Mouse (Mus musculus): ENCODE measurements around the gene Lars2. TPM values are rescaled to one million over a fixed set of nuclear protein-coding genes. Genes with fewer than 3 reads are reported as not detected.

Gene Lars2
- polyA plus RNA-seq, 1 experiment from 2014 or later, result 1,252 TPM

DNA sequence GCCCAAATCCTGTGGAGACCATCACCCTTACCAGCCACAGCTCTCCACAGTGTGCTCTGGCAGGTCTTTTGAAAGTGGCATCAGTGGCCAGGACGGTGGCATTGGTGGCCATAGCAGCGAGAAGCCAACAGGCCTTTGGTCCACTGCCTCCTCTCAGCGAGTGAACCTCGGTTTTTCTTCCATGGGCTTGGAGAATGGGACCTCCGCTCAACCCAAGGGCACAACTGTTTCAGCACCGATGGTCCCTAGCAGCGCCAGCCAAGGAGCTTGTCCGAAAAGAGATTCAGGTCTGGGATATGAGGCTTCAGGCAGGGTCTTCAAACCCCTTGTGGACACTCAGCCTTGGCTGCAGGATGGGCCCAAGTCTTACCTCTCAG, 113.1 kb downstream of the Lars2 start:
- Histone ChIP-seq H3K27ac (replicated peaks) (peak overlapping the region; percentile 92; the same call in 1 of the 2 replicates), H3K4me2 (replicated peaks; ENCODE audit: low read depth) (peak overlapping the region; percentile 92), H3K4me1 (replicated peaks; ENCODE audit: control insufficient read depth, insufficient read depth) (peaks cover 27% of the 10 kb centered on the region)

DNA sequence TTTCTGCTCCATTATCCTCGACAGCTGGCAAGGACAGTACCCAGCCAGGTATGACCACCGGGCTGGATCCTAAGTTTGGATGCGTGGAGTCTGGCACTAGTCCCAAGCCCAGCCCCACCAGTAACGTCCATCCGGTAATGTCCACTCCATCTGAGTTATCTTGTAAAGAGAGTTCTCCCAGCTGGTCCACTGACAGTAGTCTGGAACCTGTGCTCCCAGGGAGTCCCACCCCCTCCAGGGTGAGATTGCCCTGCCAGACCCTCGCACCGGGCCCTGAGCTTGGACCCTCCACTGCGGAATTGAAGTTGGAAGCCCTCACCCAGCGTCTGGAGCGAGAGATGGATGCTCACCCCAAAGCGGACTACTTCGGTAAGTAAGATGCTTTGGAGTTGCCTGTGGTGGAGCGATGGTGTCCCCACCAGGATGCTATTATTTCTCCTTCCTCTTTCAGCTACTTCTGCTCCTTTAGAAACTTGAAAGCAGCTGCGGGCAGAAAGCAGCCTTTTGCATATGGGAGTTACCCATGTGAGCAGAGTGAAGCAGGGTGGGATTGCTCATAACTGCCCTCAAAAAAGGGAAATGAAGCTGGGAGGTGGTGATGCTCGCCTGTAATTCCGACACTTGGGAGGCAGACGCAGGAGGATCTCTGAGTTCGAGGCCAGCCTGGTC, 113.7 kb downstream of the Lars2 start:
- 0 out of 2 replicates have a peak, but pooled peaks cover under 1% of the 10 kb centered on the region for H3K36me3 ChIP-seq (ENCODE audit: control insufficient read depth, insufficient read depth, low read length)
- H3K4me1 ChIP-seq (replicated peaks; ENCODE audit: control insufficient read depth, insufficient read depth), result peaks cover 27% of the 10 kb centered on the region
- H3K9ac ChIP-seq (ENCODE audit: low read length), result peak overlapping the region; percentile 78
- H3K27ac ChIP-seq (replicated peaks), result 0 out of 2 replicates have a peak overlapping the region, but pooled peaks have one; percentile 30
- H3K4me2 ChIP-seq (replicated peaks; ENCODE audit: low read depth), result peak overlapping the region; percentile 92
- 44% methylated on average over 18 of the region's 18 CpGs for WGBS
- peak overlapping the region; percentile 68 for H3K4me3 ChIP-seq (ENCODE audit: low read depth, low read length)
- no peak for TF ChIP-seq CTCF (IDR thresholded peaks at IDR 0.05; ENCODE audit: low read depth)
- TF ChIP-seq EP300 (optimal IDR thresholded peaks at IDR 0.05), result no peak
- ATAC-seq (ENCODE audit: low FRiP score, low TSS enrichment), result no peak
- no peak for DNase-seq (ENCODE audit: low spot score)
- no peaks in the 10 kb centered on the region for H3K9me3 ChIP-seq (ENCODE audit: control insufficient read depth, low read length)
- H3K27me3 ChIP-seq (ENCODE audit: control insufficient read depth, insufficient read depth, low read length), result no peaks in the 10 kb centered on the region

More for the DNA sequence above, 113.1 kb downstream of the Lars2 start:
- ATAC-seq (ENCODE audit: low FRiP score, low TSS enrichment) (no peak), DNase-seq (ENCODE audit: low spot score) (no peak)
- WGBS, result 76% methylated on average over 8 of the region's 8 CpGs
- H3K4me3 ChIP-seq (ENCODE audit: low read depth, low read length), result peak overlapping the region; percentile 68
- TF ChIP-seq EP300 (optimal IDR thresholded peaks at IDR 0.05) (no peak), CTCF (IDR thresholded peaks at IDR 0.05; ENCODE audit: low read depth) (no peak)
- H3K9me3 ChIP-seq (ENCODE audit: control insufficient read depth, low read length), result no peaks in the 10 kb centered on the region
- no peaks in the 10 kb centered on the region for H3K27me3 ChIP-seq (ENCODE audit: control insufficient read depth, insufficient read depth, low read length)
- no peaks in the 10 kb centered on the region for H3K36me3 ChIP-seq (ENCODE audit: control insufficient read depth, insufficient read depth, low read length)
- peak overlapping the region; percentile 78 for H3K9ac ChIP-seq (ENCODE audit: low read length)

DNA sequence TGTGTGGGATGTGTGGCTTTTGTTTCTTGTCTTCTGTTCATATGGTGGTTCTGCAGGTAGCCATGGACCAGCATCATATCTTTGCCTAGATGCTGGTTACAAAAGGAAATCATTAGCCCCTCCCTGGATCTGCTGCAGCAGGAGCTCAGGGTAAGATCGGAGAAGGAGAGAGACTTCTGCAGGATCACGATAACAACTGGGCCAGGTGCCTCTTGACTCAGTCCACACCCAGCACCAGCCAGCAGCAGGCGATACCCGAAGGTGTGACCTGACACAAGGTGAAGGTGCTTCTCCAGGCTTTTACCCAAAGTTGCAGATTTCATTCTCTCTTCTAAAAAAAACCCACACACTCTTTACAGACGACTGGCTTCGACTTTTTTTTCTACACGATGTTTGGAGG, 114.4 kb downstream of the Lars2 start:
- H3K9me3 ChIP-seq (ENCODE audit: control insufficient read depth, low read length), result no peaks in the 10 kb centered on the region
- WGBS, result 22% methylated on average over 7 of the region's 7 CpGs
- H3K4me1 ChIP-seq (replicated peaks; ENCODE audit: control insufficient read depth, insufficient read depth), result peaks cover 27% of the 10 kb centered on the region
- peak overlapping the region; percentile 68 for H3K4me3 ChIP-seq (ENCODE audit: low read depth, low read length)
- TF ChIP-seq CTCF (IDR thresholded peaks at IDR 0.05; ENCODE audit: low read depth) (no peak), EP300 (optimal IDR thresholded peaks at IDR 0.05) (no peak)
- ATAC-seq (ENCODE audit: low FRiP score, low TSS enrichment), result no peak
- no peaks in the 10 kb centered on the region for H3K27me3 ChIP-seq (ENCODE audit: control insufficient read depth, insufficient read depth, low read length)
- DNase-seq (ENCODE audit: low spot score), result peak; percentile 38
- H3K36me3 ChIP-seq (ENCODE audit: control insufficient read depth, insufficient read depth, low read length), result 0 out of 2 replicates have a peak, but pooled peaks cover 3% of the 10 kb centered on the region
- 0 out of 2 replicates have a peak overlapping the region, but pooled peaks have one; percentile 27 for H3K9ac ChIP-seq (ENCODE audit: low read length)
- peak overlapping the region; percentile 92 for H3K4me2 ChIP-seq (replicated peaks; ENCODE audit: low read depth)
- no peak overlapping the region for H3K27ac ChIP-seq (replicated peaks)

DNA sequence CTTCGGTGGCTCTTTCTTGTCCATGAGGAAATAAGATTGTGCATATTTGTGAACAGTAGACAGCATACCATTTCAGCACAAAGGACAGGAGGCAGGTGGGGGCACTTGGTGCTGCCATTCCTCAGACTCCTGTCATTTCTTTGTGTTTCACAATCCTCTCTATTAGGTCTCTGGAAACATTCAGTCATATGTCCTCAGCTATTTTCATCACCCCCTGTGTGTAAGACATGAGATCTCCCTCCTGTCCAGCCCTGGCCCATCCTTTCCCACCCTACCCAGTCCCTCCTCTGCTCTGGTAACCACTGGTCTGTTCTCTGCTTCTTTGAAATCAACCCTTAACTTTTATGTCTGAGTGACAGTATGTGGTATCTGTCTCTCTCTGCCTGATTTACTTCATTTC, 116.9 kb downstream of the Lars2 start:
- no peak overlapping the region for H3K4me3 ChIP-seq (ENCODE audit: low read depth, low read length)
- TF ChIP-seq CTCF (IDR thresholded peaks at IDR 0.05; ENCODE audit: low read depth), result no peak
- no peak for TF ChIP-seq EP300 (optimal IDR thresholded peaks at IDR 0.05)
- no peaks in the 10 kb centered on the region for H3K9me3 ChIP-seq (ENCODE audit: control insufficient read depth, low read length)
- DNase-seq (ENCODE audit: low spot score) (no peak), ATAC-seq (ENCODE audit: low FRiP score, low TSS enrichment) (no peak)
- H3K4me1 ChIP-seq (replicated peaks; ENCODE audit: control insufficient read depth, insufficient read depth), result peaks cover 25% of the 10 kb centered on the region
- no peaks in the 10 kb centered on the region for H3K27me3 ChIP-seq (ENCODE audit: control insufficient read depth, insufficient read depth, low read length)
- 55% methylated on average over 1 of the region's 1 CpGs for WGBS
- H3K4me2 ChIP-seq (replicated peaks; ENCODE audit: low read depth), result no peak overlapping the region
- H3K27ac ChIP-seq (replicated peaks), result no peak overlapping the region
- no peak overlapping the region for H3K9ac ChIP-seq (ENCODE audit: low read length)
- 0 out of 2 replicates have a peak, but pooled peaks cover 3% of the 10 kb centered on the region for H3K36me3 ChIP-seq (ENCODE audit: control insufficient read depth, insufficient read depth, low read length)

DNA sequence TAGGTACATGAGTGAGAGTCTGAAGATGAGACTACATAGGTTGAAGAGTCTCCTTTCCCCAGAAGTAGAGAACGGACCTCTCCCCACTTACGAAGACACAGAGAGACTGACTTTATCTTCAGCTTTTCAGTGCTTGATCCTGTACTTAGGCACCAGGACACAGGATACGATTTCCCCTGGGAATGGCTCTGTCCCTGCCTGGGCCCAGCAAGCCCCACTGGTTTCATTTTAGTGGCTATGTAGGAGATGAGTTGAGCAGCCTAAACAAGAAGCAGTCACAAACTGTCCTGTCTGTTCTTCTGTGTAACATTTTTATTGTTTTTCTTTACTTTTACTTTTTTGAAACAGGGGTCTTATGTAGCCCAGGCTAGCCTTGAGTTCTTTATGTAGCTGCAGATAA, 118.1 kb downstream of the Lars2 start:
- DNase-seq (ENCODE audit: low spot score) (no peak), ATAC-seq (ENCODE audit: low FRiP score, low TSS enrichment) (no peak)
- no peak overlapping the region for H3K4me2 ChIP-seq (replicated peaks; ENCODE audit: low read depth)
- no peak overlapping the region for H3K4me3 ChIP-seq (ENCODE audit: low read depth, low read length)
- no peak overlapping the region for H3K9ac ChIP-seq (ENCODE audit: low read length)
- no peaks in the 10 kb centered on the region for H3K9me3 ChIP-seq (ENCODE audit: control insufficient read depth, low read length)
- 91% methylated on average over 3 of the region's 3 CpGs for WGBS
- 0 out of 2 replicates have a peak, but pooled peaks cover 3% of the 10 kb centered on the region for H3K36me3 ChIP-seq (ENCODE audit: control insufficient read depth, insufficient read depth, low read length)
- H3K27ac ChIP-seq (replicated peaks), result no peak overlapping the region
- peaks cover 20% of the 10 kb centered on the region for H3K4me1 ChIP-seq (replicated peaks; ENCODE audit: control insufficient read depth, insufficient read depth)
- TF ChIP-seq EP300 (optimal IDR thresholded peaks at IDR 0.05), result no peak
- TF ChIP-seq CTCF (IDR thresholded peaks at IDR 0.05; ENCODE audit: low read depth), result no peak
- no peaks in the 10 kb centered on the region for H3K27me3 ChIP-seq (ENCODE audit: control insufficient read depth, insufficient read depth, low read length)

DNA sequence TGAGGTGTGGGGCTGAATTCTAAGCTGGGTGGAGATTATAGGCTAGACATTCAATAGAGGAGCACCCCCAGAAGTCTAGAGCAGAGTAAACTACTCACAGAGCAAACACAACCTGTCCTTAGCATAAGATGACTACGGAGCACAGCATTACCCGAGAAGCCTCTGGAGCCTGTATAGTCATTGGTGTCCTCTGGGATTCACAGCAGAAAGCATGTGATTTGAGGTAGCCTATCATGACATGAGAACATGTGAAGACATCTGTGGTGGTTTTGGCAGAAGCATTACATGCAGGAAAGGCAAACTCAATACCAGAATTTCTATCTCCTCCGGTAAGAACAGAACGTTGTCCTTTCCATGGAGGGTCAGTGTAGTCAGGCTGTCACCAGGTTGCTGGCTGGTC, 118.8 kb downstream of the Lars2 start:
- DNase-seq (ENCODE audit: low spot score) (no peak), ATAC-seq (ENCODE audit: low FRiP score, low TSS enrichment) (no peak)
- 78% methylated on average over 4 of the region's 4 CpGs for WGBS
- Histone ChIP-seq H3K4me2 (replicated peaks; ENCODE audit: low read depth) (no peak overlapping the region), H3K9me3 (ENCODE audit: control insufficient read depth, low read length) (no peaks in the 10 kb centered on the region), H3K36me3 (ENCODE audit: control insufficient read depth, insufficient read depth, low read length) (0 out of 2 replicates have a peak, but pooled peaks cover 3% of the 10 kb centered on the region), H3K9ac (ENCODE audit: low read length) (no peak overlapping the region), H3K4me1 (replicated peaks; ENCODE audit: control insufficient read depth, insufficient read depth) (peaks cover 19% of the 10 kb centered on the region), H3K27me3 (ENCODE audit: control insufficient read depth, insufficient read depth, low read length) (no peaks in the 10 kb centered on the region), H3K4me3 (ENCODE audit: low read depth, low read length) (no peak overlapping the region), H3K27ac (replicated peaks) (no peak overlapping the region)
- no peak for TF ChIP-seq CTCF (IDR thresholded peaks at IDR 0.05; ENCODE audit: low read depth)
- no peak for TF ChIP-seq EP300 (optimal IDR thresholded peaks at IDR 0.05)
